Mouse (Mus musculus) testis, adult 2 months (tissue): Measurements from ENCODE around the gene Olfr1410. TPM values are rescaled to one million over a fixed set of nuclear protein-coding genes. Genes with fewer than 3 reads are reported as not detected.

Experiments used
- H3K27ac ChIP-seq: fragments of 200-500 bp; 2 replicates; pipeline ENCODE4 v1.5.1; 2012; ENCODE audit warnings: low read depth, low read length; ENCODE audit not compliant: control insufficient read depth, insufficient read depth
- H3K27me3 ChIP-seq: fragments of 200-500 bp; 2 replicates; pipeline ENCODE4 v1.6.1; 2012; ENCODE audit warnings: mild to moderate bottlenecking, low read length, moderate library complexity; ENCODE audit not compliant: control insufficient read depth, insufficient read depth
- H3K36me3 ChIP-seq: fragments of 200-500 bp; 2 replicates; pipeline ENCODE4 v1.6.1; 2012; ENCODE audit warnings: mild to moderate bottlenecking, low read length; ENCODE audit not compliant: control insufficient read depth, insufficient read depth
- H3K4me1 ChIP-seq: fragments of 200-500 bp; 2 replicates; pipeline ENCODE4 v1.6.1; 2012; ENCODE audit warnings: low read length; ENCODE audit not compliant: control insufficient read depth, insufficient read depth
- H3K4me3 ChIP-seq: fragments of 200-500 bp; 2 replicates; pipeline ENCODE4 v1.5.1; 2012; ENCODE audit warnings: low read depth, mild to moderate bottlenecking, low read length, moderate library complexity, mixed read lengths; ENCODE audit not compliant: control insufficient read depth
- CTCF ChIP-seq: fragments of 200-500 bp; IDR thresholded peaks from 2 replicates; pipeline ENCODE4 v1.5.1; 2012; ENCODE audit warnings: low read depth, mild to moderate bottlenecking, inconsistent platforms, low read length, moderate library complexity; ENCODE audit not compliant: control insufficient read depth, insufficient read depth, insufficient replicate concordance
- POLR2A ChIP-seq: fragments of 200-500 bp; IDR thresholded peaks from 2 replicates; pipeline ENCODE4 v1.6.1; 2012; ENCODE audit warnings: low read depth, mild to moderate bottlenecking, inconsistent platforms, low read length, moderate library complexity; ENCODE audit not compliant: control insufficient read depth
- polyA plus RNA-seq: library from polyadenylated mRNA; depleted of rRNA; stranded (reverse); fragments of >200 nt; gene quantifications from 2 replicates; pipeline ENCODE4 v1.2.3, GENCODE M21; 2012

Gene Olfr1410
- polyA plus RNA-seq, 1 experiment, result 0.06 TPM

DNA sequence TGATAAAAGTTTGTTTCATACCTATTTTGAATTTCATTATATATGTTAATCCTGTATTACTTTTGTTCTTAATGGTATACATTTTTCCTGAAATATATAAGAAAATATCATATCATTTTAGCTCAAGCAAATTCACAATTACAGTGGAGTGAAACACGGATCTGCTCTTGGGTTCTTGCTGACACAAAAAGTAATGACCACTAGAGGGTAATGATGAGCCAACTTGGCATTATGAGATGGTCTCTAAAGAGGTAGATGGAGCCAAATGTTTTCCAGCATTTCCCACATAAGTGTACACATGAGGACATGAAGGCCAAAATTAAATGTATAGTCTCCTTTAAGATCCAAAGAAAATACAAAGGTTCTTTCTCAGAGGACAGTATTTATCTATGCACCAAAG, 8.9 kb downstream of the Olfr1410 start:
- Histone ChIP-seq H3K27me3 (no peaks in the 10 kb centered on the region), H3K4me3 (no peak overlapping the region), H3K27ac (no peak overlapping the region), H3K4me1 (no peaks in the 10 kb centered on the region; the same call in 1 of the 2 replicates), H3K36me3 (no peaks in the 10 kb centered on the region)
- TF ChIP-seq POLR2A (no peak), CTCF (no peak; the same call in 1 of the 2 replicates)

DNA sequence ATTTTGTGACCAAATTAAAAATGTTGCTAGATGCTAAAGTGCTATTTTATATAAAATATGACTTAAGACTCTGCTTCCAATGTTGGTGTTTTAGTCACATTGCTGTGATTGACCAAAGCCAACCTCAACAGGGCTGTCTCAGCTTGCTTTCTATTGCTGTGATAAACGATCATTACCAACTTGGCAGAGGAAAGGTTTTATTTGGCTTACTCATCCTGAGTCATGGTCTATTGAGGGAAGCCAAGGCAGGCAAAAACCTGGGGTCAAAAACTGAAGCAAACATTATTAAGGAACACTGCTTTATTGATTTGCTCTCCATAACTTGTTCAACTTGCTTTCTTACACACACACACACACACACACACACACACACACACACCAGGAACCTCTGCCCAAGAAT, 10.5 kb downstream of the Olfr1410 start:
- Histone ChIP-seq H3K36me3 (no peaks in the 10 kb centered on the region), H3K27me3 (no peaks in the 10 kb centered on the region)
- TF ChIP-seq CTCF, result no peak
- TF ChIP-seq POLR2A, result no peak

DNA sequence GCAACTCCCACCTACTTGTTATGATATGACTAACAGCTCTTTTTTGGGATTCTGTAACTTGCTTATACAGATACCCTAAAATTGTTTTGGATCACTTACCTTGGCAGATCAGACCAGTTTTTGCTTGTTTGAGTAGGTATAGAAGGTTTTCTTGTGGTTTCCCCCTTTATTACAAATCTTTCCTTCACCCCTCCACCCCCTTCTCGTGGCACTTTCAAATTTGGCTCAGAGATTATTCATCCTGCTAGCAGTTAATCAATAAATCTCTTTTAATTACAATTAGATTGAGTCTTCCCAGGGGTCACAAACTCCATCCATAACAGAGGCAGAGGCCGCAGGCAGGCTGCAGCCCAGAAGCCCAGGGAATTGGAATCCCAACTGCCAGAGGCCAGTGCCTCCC, 11.9 kb downstream of the Olfr1410 start, which contains the start of gene Olfr12:
Gene Olfr12 (plus strand): TSS at position 301 of the 400 bp plus-strand sequence.
- Histone ChIP-seq H3K4me1 (no peaks in the 10 kb centered on the region; the same call in 1 of the 2 replicates), H3K27ac (no peak within 1 kb of the TSS), H3K36me3 (no peaks in the 10 kb centered on the region), H3K27me3 (no peaks in the 10 kb centered on the region), H3K4me3 (no peak within 1 kb of the TSS)
- TF ChIP-seq POLR2A (no peak), CTCF (no peak)

More for the DNA sequence above, 10.5 kb downstream of the Olfr1410 start:
- H3K27ac ChIP-seq, result no peak overlapping the region
- H3K4me3 ChIP-seq, result no peak overlapping the region
- H3K4me1 ChIP-seq, result no peaks in the 10 kb centered on the region; the same call in 1 of the 2 replicates

DNA sequence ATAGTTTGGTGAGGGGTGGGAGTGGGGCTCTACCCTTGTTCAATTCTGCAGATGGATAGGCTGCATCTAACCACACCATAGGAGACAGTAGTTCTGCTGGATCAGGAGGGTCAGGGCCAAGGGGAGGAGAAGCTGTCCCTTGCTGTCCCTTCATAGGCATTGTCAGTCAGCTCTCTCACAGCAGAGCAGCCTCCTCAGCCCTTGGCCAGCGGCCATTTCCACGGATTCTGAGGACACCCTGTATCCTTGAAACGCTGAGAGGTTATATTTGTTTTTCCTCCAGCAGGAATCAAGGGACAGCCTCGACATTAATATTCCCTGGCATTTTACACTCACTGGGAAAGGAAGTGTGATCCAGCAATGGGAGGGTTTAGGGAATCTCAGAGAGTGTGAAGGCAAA, 12.8 kb downstream of the Olfr1410 start:
- Histone ChIP-seq H3K36me3 (no peaks in the 10 kb centered on the region), H3K27ac (no peak overlapping the region), H3K4me1 (no peaks in the 10 kb centered on the region; the same call in 1 of the 2 replicates), H3K27me3 (no peaks in the 10 kb centered on the region), H3K4me3 (no peak overlapping the region)
- no peak for TF ChIP-seq CTCF
- TF ChIP-seq POLR2A, result no peak

DNA sequence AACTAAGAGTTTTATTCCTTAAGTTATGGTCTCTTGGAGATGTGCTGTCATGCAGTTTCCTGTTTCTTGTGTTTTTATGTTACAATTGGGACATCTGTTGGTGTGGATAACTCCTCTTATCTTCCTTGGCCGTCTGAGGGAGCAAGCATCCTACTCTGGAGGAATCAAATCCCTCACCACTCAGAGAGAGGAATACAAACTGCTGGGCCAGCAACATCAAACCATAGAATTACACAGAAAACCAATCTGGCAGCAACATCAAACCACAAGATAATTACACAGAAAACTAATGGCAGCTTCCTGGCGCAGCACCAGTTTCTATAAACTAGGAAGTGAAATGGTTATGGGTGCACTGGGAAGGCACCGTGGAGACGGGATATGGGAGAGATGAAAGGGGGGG, 22.6 kb downstream of the Olfr1410 start:
- no peak for TF ChIP-seq CTCF
- no peak for TF ChIP-seq POLR2A
- Histone ChIP-seq H3K36me3 (no peaks in the 10 kb centered on the region), H3K27me3 (no peaks in the 10 kb centered on the region)

DNA sequence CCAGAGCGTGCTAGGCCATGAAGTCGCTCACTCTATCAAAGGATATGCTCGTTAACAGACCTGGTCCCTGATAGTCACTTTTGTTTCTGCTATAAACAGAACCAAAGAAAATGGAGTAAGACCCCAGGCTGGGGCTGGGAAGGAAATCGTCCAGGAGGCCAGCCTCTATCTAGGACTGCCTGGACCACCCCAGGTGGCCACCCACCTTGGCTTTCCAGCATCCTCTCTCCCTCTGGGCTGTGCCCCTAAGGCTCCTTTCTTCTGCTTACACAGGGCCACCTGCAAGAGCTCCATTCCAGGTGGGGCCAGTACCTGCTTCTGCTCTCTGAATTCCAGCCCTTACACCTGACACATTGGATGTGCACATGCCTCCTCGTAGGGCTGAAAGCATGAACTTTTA, 26.6 kb downstream of the Olfr1410 start:
- Histone ChIP-seq H3K36me3 (no peaks in the 10 kb centered on the region), H3K27me3 (no peaks in the 10 kb centered on the region), H3K27ac (no peak overlapping the region), H3K4me3 (no peak overlapping the region), H3K4me1 (no peaks in the 10 kb centered on the region)
- TF ChIP-seq CTCF, result no peak
- TF ChIP-seq POLR2A, result no peak

More for the DNA sequence above, 22.6 kb downstream of the Olfr1410 start:
- Histone ChIP-seq H3K4me1 (no peaks in the 10 kb centered on the region), H3K4me3 (no peak overlapping the region), H3K27ac (no peak overlapping the region)

DNA sequence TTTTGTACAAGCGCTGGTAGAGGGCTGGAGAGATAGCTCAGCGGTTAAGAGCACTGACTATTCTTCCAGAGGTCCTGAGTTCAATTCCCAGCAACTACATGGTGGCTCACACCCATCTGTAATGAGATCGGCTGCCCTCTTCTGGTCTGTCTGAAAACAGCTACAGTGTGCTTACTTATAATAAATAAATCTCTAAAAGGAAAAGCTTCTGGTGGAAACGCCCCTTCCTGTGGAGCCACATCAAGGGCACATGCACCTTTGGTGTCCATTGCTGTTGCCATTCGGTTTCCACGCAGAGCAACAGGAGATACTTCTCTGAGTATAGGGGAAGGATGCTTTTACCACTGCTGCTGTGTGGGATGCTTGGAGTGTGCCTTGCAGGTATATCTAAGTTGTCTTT, 27.4 kb downstream of the Olfr1410 start:
- H3K4me3 ChIP-seq, result no peak overlapping the region
- TF ChIP-seq POLR2A, result no peak
- TF ChIP-seq CTCF, result no peak
- no peaks in the 10 kb centered on the region for H3K4me1 ChIP-seq
- H3K27ac ChIP-seq, result no peak overlapping the region
- H3K36me3 ChIP-seq, result no peaks in the 10 kb centered on the region
- no peaks in the 10 kb centered on the region for H3K27me3 ChIP-seq

DNA sequence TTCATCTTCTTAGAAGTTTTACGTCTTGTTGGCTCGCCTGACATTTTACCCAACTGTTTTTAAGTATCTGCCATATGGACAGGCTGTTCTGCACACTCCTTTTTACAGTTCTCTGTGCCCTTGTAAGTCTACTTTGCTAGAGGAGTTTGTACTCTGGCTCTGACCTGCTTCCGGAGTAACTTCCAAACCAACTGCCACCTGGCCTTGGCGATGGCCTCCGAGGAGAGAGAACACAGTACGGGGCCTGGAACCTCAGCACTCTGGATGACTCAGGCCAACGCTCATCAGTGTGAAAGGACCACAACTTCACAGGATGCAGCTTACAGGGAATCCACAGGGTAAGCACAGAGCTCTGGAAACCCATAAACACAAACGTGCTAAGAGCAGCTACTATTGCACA, 28.1 kb downstream of the Olfr1410 start:
- Histone ChIP-seq H3K27ac (no peak overlapping the region), H3K36me3 (no peaks in the 10 kb centered on the region), H3K27me3 (no peaks in the 10 kb centered on the region), H3K4me3 (no peak overlapping the region), H3K4me1 (no peaks in the 10 kb centered on the region)
- TF ChIP-seq POLR2A (no peak), CTCF (no peak)
